Mouse (Mus musculus) kidney, postnatal 0 days (tissue): ENCODE data around the gene Map3k13. TPM values are rescaled to one million over a fixed set of nuclear protein-coding genes. Genes with fewer than 3 reads are reported as not detected.

ENCODE experiments used
- ATAC-seq: fragments of 200-750 bp; cut with Nextera tagmentation; replicated peaks from 2 replicates; pipeline ENCODE4 v1.8.0; 2017; ENCODE audit warnings: low read depth, moderate number of reproducible peaks, moderate TSS enrichment, moderate library complexity; ENCODE audit not compliant: low FRiP score
- DNase-seq: peaks from one replicate; pipeline ENCODE4 v3.0.0-alpha.2; 2016; ENCODE audit warnings: low spot score
- H3K27ac ChIP-seq: fragments of 300-500 bp; sonication (generic); 2 replicates; pipeline ENCODE4 v1.5.1; 2014; ENCODE audit warnings: mild to moderate bottlenecking
- H3K27me3 ChIP-seq: fragments of 300-500 bp; sonication (generic); 2 replicates; pipeline ENCODE4 v1.6.1; 2014; ENCODE audit warnings: low read length, mixed read lengths; ENCODE audit not compliant: insufficient read depth
- H3K36me3 ChIP-seq: fragments of 300-500 bp; sonication (generic); 2 replicates; pipeline ENCODE4 v1.6.1; 2014; ENCODE audit warnings: low read length, mixed read lengths; ENCODE audit not compliant: insufficient read depth
- H3K4me1 ChIP-seq: fragments of 300-500 bp; sonication (generic); replicated peaks from 2 replicates; pipeline ENCODE4 v1.6.1; 2014; ENCODE audit warnings: antibody characterized with exemption, low read length, mixed read lengths; ENCODE audit not compliant: insufficient read depth
- H3K4me2 ChIP-seq: fragments of 300-500 bp; sonication (generic); 2 replicates; pipeline ENCODE4 v1.6.1; 2014; ENCODE audit warnings: mild to moderate bottlenecking, low read length, moderate library complexity, mixed read lengths
- H3K4me3 ChIP-seq: fragments of 300-500 bp; sonication (generic); replicated peaks from 2 replicates; pipeline ENCODE4 v1.5.1; 2014; ENCODE audit warnings: low read depth, low read length
- H3K9ac ChIP-seq: fragments of 300-500 bp; sonication (generic); 2 replicates; pipeline ENCODE4 v1.6.1; 2014; ENCODE audit warnings: low read depth, low read length
- H3K9me3 ChIP-seq: fragments of 300-500 bp; sonication (generic); replicated peaks from 2 replicates; pipeline ENCODE4 v1.6.1; 2016; ENCODE audit warnings: low read length, inconsistent platforms, mixed read lengths
- CTCF ChIP-seq: IDR thresholded peaks from 2 replicates; pipeline ENCODE4 v1.5.1; 2016; ENCODE audit warnings: antibody characterized with exemption, low read depth, mild to moderate bottlenecking, moderate library complexity
- WGBS: fragments of 180-500 bp; shearing (Covaris S2); extraction: QIAGEN DNeasy Blood & Tissue Kit; methylation state at CpG from one replicate; pipeline ENCODE4 v1.1.7; 2014; 5-methylcytosine and 5-hydroxymethylcytosine counted together
- polyA plus RNA-seq: library from polyadenylated mRNA; unstranded; fragments of >200 nt; fragmentation: Nextera tagmentation; extraction: Ambion mirVana; gene quantifications from 2 replicates; pipeline ENCODE4 v1.2.1, GENCODE M21; 2015

The Map3k13 gene
- polyA plus RNA-seq, 1 experiment from 2014 or later = 0.53 TPM

GRCm38 (mm10) chr16:21827581-21827980, 33.4 kb downstream of the Map3k13 start:
- DNase-seq (no peak), ATAC-seq (no peak)
- TF ChIP-seq CTCF = no peak
- Histone ChIP-seq H3K9me3 (no peaks in the 10 kb centered on the region), H3K9ac (no peak overlapping the region), H3K36me3 (no peaks in the 10 kb centered on the region), H3K4me1 (0 out of 2 replicates have a peak, but pooled peaks cover 4% of the 10 kb centered on the region), H3K4me3 (no peak overlapping the region), H3K4me2 (peak overlapping the region; percentile 31; the same call in 1 of the 2 replicates), H3K27me3 (no peaks in the 10 kb centered on the region), H3K27ac (peak overlapping the region; percentile 76)
- WGBS = 62% methylated on average over 4 of the region's 4 CpGs

DNA sequence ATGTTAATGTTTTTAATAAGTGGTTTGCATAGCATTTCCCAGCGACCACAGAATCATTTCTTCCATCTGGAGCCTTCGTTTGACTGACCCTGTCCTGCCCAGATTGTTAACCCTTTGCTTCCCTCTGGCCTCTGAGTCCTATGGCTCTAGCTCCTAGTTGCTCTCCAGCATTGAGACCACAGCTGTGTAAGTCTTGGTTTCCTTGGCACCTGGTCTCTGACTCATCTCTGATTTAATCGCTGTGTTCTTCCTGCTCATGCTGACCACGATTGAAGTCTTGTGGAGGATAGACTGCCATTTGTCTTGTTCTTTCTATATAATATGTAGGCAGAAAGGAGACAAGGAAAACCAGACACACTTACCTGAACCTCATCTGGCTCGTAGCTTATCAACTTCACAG, 35.6 kb downstream of the Map3k13 start:
- no peak for ATAC-seq
- WGBS = 28% methylated on average over 5 of the region's 5 CpGs

DNA sequence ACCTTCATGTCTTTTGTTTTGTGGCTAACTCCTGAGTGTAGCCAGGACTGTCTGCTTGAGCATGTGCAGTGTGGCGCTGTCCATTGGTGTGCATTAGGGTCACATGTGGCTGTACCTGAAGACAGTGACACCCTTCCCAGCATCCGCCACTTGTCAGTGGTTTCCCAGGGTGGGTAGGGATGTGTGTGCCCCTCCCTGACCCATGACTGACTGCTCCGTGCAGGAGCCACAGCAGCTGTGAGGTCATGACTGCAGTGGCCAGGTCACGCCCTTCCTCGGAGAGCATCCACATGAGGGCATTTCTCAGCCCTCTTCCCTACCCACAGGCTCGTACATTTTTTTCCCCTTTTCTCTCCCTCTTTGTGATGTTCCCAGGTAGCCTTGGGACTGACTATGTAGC, 36.6 kb downstream of the Map3k13 start:
- 55% methylated on average over 6 of the region's 6 CpGs for WGBS
- DNase-seq = no peak
- Histone ChIP-seq H3K4me2 (no peak overlapping the region), H3K36me3 (no peaks in the 10 kb centered on the region), H3K4me1 (0 out of 2 replicates have a peak, but pooled peaks cover 4% of the 10 kb centered on the region), H3K27ac (no peak overlapping the region), H3K9ac (no peak overlapping the region), H3K27me3 (no peaks in the 10 kb centered on the region), H3K4me3 (no peak overlapping the region), H3K9me3 (no peaks in the 10 kb centered on the region)
- no peak for TF ChIP-seq CTCF
- ATAC-seq = no peak

More for the DNA sequence above, 35.6 kb downstream of the Map3k13 start:
- Histone ChIP-seq H3K9me3 (no peaks in the 10 kb centered on the region), H3K4me3 (no peak overlapping the region), H3K4me1 (0 out of 2 replicates have a peak, but pooled peaks cover 4% of the 10 kb centered on the region), H3K9ac (no peak overlapping the region), H3K36me3 (no peaks in the 10 kb centered on the region), H3K4me2 (no peak overlapping the region), H3K27me3 (no peaks in the 10 kb centered on the region), H3K27ac (no peak overlapping the region)
- DNase-seq = no peak
- no peak for TF ChIP-seq CTCF

DNA sequence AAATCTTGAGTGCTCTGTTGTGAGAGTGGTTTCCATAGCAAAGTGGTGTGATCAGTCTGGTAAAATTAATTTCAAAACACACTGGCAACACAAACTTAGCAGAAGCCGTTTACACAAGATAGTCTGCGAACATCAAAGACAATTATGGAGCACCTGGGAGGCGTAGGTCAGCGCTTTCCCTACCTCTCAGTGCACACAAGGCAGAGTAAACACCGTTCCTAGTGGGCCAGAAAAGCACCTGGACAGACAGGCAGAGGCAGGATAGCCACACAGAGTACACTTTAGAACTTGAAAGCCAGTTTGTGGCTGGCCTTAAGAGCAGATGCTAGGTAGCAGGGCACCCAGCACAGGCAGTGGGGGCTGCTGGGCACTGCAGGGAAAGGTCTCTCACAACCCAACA, 37.6 kb downstream of the Map3k13 start:
- 64% methylated on average over 5 of the region's 5 CpGs for WGBS
- Histone ChIP-seq H3K27ac (no peak overlapping the region), H3K36me3 (no peaks in the 10 kb centered on the region), H3K4me2 (no peak overlapping the region), H3K9ac (no peak overlapping the region), H3K4me1 (0 out of 2 replicates have a peak, but pooled peaks cover 4% of the 10 kb centered on the region), H3K9me3 (no peaks in the 10 kb centered on the region), H3K4me3 (no peak overlapping the region), H3K27me3 (no peaks in the 10 kb centered on the region)
- DNase-seq (no peak), ATAC-seq (no peak)
- no peak for TF ChIP-seq CTCF

DNA sequence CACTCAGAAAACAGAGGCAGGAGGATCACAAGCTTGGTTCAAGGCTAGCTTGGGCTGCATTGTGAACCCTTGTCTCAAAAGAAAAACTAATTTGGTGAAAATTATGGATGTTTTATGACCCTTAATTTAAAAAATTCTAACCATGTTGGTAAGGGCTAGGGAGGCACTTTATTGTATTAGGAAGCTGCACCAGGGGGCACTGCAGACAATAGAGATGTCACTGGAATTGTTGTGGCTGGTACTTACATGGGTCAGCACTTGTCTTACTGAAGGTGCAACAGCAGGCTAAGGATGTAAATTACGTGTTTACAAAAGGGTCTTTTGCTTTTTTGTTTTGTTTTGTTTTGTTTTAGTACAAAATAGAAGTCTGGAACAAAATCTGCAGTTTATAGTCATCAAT, 39.3 kb downstream of the Map3k13 start:
- TF ChIP-seq CTCF = peak; percentile 32; the same call in 1 of the 2 replicates
- DNase-seq (no peak), ATAC-seq (no peak)
- Histone ChIP-seq H3K4me3 (no peak overlapping the region), H3K4me2 (no peak overlapping the region), H3K36me3 (no peaks in the 10 kb centered on the region), H3K9ac (no peak overlapping the region), H3K27me3 (no peaks in the 10 kb centered on the region), H3K9me3 (no peaks in the 10 kb centered on the region), H3K4me1 (no peaks in the 10 kb centered on the region), H3K27ac (no peak overlapping the region)
- 87% methylated on average over 1 of the region's 1 CpGs for WGBS

GRCm38 (mm10) chr16:21833970-21834369, 39.8 kb downstream of the Map3k13 start:
- ATAC-seq = no peak
- Histone ChIP-seq H3K36me3 (no peaks in the 10 kb centered on the region), H3K9me3 (no peaks in the 10 kb centered on the region), H3K9ac (no peak overlapping the region), H3K4me3 (no peak overlapping the region), H3K27me3 (no peaks in the 10 kb centered on the region), H3K27ac (no peak overlapping the region), H3K4me2 (no peak overlapping the region), H3K4me1 (no peaks in the 10 kb centered on the region)
- TF ChIP-seq CTCF = no peak
- DNase-seq = no peak
- WGBS = 82% methylated on average over 10 of the region's 10 CpGs
